Mouse (Mus musculus): ENCODE measurements around the gene Ddi2. TPM values are rescaled to one million over a fixed set of nuclear protein-coding genes. Genes with fewer than 3 reads are reported as not detected.

Gene Ddi2
- total and polyA plus RNA-seq, 3 experiments: 8.7 to 29.4 (median 28.6) TPM

DNA sequence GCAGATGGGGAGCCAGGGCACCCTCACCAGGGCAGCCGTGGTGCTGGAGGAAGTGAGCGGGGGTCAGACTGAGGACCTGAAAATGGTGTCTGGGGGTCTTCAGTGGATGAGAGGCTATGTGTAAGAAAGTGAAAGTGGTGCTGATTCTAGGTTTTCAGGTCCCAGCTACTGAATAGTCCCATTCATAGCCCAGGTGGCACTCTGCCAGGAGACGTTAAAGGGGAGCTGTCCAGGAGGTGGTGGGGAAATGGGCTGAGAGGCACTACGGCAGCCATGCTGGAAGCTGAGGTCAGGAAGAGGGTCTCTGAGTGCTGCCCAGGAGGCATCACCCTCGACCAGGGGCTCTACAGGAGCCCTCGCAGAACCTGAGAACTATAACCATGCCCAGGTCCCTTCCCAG lies 74.0 kb downstream of the Ddi2 start:
- intact Hi-C loops (cut with DNase I): no loop called here
- no peak for TF ChIP-seq POLR2A (IDR thresholded peaks at IDR 0.05; ENCODE audit: insufficient read depth, low read depth, low read length)
- no peak for TF ChIP-seq CTCF (IDR thresholded peaks at IDR 0.05)
- no peak for TF ChIP-seq EP300 (IDR thresholded peaks at IDR 0.05; ENCODE audit: insufficient read depth, low read depth, low read length)
- H3K27me3 ChIP-seq (ENCODE audit: control insufficient read depth, insufficient read depth, low read length): no peaks in the 10 kb centered on the region
- H3K36me3 ChIP-seq (ENCODE audit: control insufficient read depth, insufficient read depth, low read length): peaks cover 2% of the 10 kb centered on the region
- no peak for DNase-seq
- WGBS: 62% methylated on average over 6 of the region's 6 CpGs
- H3K4me3 ChIP-seq: no peak overlapping the region
- peak overlapping the region; percentile 80 for H3K27ac ChIP-seq
- peaks cover 2% of the 10 kb centered on the region; the same call in 1 of the 2 replicates for H3K79me2 ChIP-seq (replicated peaks; ENCODE audit: control insufficient read depth, insufficient read depth, low read length)
- peaks cover 17% of the 10 kb centered on the region for H3K4me1 ChIP-seq (ENCODE audit: control insufficient read depth, insufficient read depth, low read length)
- H3K9ac ChIP-seq (ENCODE audit: low read depth, low read length): peak overlapping the region; percentile 27

DNA sequence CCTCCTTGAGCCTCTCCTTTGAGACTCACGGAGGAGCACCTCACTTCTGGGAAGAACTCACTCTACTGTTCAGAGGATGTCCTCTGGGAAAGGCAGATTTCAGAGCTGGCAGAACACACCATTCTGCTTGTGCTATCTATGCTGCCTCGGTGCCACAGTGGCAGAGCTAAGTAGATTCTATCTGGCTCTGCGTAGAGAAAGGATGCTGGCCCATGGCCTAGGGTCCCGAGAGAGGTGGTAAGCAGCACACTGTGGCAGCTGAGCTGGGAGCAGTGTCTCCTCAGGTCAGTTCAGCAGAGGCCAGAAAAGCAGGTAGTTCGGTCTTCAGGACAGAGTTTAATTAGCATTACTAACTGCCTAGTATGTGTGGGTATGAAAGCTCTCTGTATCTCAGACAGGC lies 75.0 kb downstream of the Ddi2 start:
- DNase-seq: peak in 1 of 2 experiments; percentile 81
- peaks cover 2% of the 10 kb centered on the region; the same call in 1 of the 2 replicates for H3K79me2 ChIP-seq (replicated peaks; ENCODE audit: control insufficient read depth, insufficient read depth, low read length)
- peak overlapping the region; percentile 80 for H3K27ac ChIP-seq
- no peak overlapping the region for H3K4me3 ChIP-seq
- no peaks in the 10 kb centered on the region for H3K27me3 ChIP-seq (ENCODE audit: control insufficient read depth, insufficient read depth, low read length)
- no peak overlapping the region for H3K9ac ChIP-seq (ENCODE audit: low read depth, low read length)
- TF ChIP-seq CTCF (IDR thresholded peaks at IDR 0.05) (no peak), POLR2A (IDR thresholded peaks at IDR 0.05; ENCODE audit: insufficient read depth, low read depth, low read length) (peak; percentile 67), EP300 (IDR thresholded peaks at IDR 0.05; ENCODE audit: insufficient read depth, low read depth, low read length) (peak; percentile 98)
- H3K36me3 ChIP-seq (ENCODE audit: control insufficient read depth, insufficient read depth, low read length): peaks cover 7% of the 10 kb centered on the region
- intact Hi-C loops (cut with DNase I): no loop called here
- WGBS: 51% methylated on average over 5 of the region's 5 CpGs
- H3K4me1 ChIP-seq (ENCODE audit: control insufficient read depth, insufficient read depth, low read length): peaks cover 17% of the 10 kb centered on the region

DNA sequence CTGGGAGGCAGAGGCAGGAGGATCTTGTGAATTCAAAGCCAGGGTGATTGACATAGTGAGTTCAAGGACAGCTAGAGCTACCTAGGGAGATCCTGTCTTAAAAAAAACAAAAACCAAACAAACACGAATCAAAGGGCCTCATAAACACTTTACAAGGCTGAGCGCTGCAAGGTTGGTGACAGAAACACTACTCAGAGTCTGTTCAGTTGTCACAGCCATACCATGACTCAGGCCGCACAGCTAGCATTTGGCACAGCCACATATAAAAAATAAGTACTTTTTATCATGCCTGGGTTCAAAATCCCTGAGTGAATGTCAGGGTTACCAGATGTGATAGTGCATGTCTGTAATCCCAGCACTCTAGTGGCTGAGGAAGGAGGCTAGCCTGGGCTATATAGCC lies 76.0 kb downstream of the Ddi2 start:
- 91% methylated on average over 3 of the region's 3 CpGs for WGBS
- H3K9ac ChIP-seq (ENCODE audit: low read depth, low read length): no peak overlapping the region

DNA sequence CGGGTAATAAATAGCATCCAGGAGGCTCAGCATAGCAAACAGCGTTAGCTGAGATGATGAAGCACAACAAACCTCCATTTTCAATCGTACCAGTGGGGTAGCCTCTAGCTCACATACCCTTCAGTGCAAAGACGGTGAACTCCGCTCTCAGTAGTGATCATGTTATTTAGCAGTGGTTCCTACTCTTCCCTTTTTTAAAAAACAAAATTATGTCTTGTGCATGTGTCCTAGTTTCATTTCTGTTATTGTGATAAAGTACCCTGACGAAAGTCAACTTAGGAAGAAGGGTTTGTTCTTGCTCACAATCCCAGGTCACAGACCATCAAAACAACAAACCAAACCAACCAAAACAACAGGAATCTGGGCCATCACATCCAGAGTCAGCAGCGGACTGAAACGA lies 77.2 kb downstream of the Ddi2 start:
- H3K36me3 ChIP-seq (ENCODE audit: control insufficient read depth, insufficient read depth, low read length): peaks cover 9% of the 10 kb centered on the region
- H3K4me1 ChIP-seq (ENCODE audit: control insufficient read depth, insufficient read depth, low read length): peaks cover 23% of the 10 kb centered on the region
- no peak overlapping the region for H3K9ac ChIP-seq (ENCODE audit: low read depth, low read length)
- intact Hi-C loops (cut with DNase I): no loop called here
- no peak for DNase-seq
- no peaks in the 10 kb centered on the region for H3K27me3 ChIP-seq (ENCODE audit: control insufficient read depth, insufficient read depth, low read length)
- peak overlapping the region; percentile 64 for H3K27ac ChIP-seq
- peaks cover 2% of the 10 kb centered on the region; the same call in 1 of the 2 replicates for H3K79me2 ChIP-seq (replicated peaks; ENCODE audit: control insufficient read depth, insufficient read depth, low read length)
- no peak overlapping the region for H3K4me3 ChIP-seq
- TF ChIP-seq CTCF (IDR thresholded peaks at IDR 0.05) (no peak), EP300 (IDR thresholded peaks at IDR 0.05; ENCODE audit: insufficient read depth, low read depth, low read length) (no peak), POLR2A (IDR thresholded peaks at IDR 0.05; ENCODE audit: insufficient read depth, low read depth, low read length) (no peak)
- WGBS: 80% methylated on average over 8 of the region's 8 CpGs

More for the DNA sequence above, 76.0 kb downstream of the Ddi2 start:
- DNase-seq: no peak
- H3K27ac ChIP-seq: peak overlapping the region; percentile 64
- H3K4me1 ChIP-seq (ENCODE audit: control insufficient read depth, insufficient read depth, low read length): peaks cover 21% of the 10 kb centered on the region
- no peak for TF ChIP-seq POLR2A (IDR thresholded peaks at IDR 0.05; ENCODE audit: insufficient read depth, low read depth, low read length)
- intact Hi-C loops (cut with DNase I): no loop called here
- H3K79me2 ChIP-seq (replicated peaks; ENCODE audit: control insufficient read depth, insufficient read depth, low read length): peaks cover 2% of the 10 kb centered on the region; the same call in 1 of the 2 replicates
- H3K36me3 ChIP-seq (ENCODE audit: control insufficient read depth, insufficient read depth, low read length): peaks cover 9% of the 10 kb centered on the region
- H3K27me3 ChIP-seq (ENCODE audit: control insufficient read depth, insufficient read depth, low read length): no peaks in the 10 kb centered on the region
- no peak overlapping the region for H3K4me3 ChIP-seq

DNA sequence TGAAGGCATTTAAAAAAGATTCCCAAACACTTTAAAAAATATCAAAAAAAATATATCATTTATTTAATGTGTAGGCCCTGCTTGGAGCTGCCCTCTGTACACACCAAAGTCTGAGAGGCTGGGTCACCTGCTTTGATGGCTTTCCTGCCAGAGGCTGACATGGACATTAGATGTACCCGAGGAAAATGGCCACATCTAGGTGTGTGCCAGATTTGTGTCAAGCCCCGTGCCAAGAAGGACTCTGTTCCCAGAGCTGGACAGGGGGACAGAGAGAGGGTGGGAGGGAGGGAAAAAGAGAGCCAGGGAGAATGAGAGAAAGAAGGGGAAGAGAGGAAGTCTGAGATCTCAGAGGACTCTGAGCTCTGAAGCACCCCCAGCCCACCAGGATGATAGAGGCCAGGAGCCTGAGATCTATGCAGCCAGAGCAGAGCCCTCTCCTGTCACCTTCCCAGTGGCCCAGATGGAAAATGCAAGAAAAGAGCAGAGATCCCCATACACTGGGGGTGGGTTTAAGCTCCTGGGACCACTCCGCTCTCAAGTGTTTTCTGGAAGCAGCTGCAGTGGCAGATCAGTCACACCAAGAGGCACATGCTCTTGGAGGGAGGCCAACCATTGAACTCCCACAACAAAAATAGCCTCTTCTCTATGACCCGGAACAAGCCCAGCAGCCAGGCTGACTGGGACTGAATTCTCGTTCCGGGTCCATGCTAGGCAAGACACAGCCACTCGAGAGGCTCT lies 79.9 kb downstream of the Ddi2 start:
- H3K9ac ChIP-seq (ENCODE audit: low read depth, low read length): no peak overlapping the region
- DNase-seq: peak; percentile 73 to 85
- H3K36me3 ChIP-seq (ENCODE audit: control insufficient read depth, insufficient read depth, low read length): peaks cover 9% of the 10 kb centered on the region
- intact Hi-C loops (cut with DNase I): no loop called here
- H3K4me1 ChIP-seq (ENCODE audit: control insufficient read depth, insufficient read depth, low read length): peaks cover 16% of the 10 kb centered on the region
- 5% methylated on average over 7 of the region's 7 CpGs for WGBS
- no peaks in the 10 kb centered on the region for H3K27me3 ChIP-seq (ENCODE audit: control insufficient read depth, insufficient read depth, low read length)
- TF ChIP-seq EP300 (IDR thresholded peaks at IDR 0.05; ENCODE audit: insufficient read depth, low read depth, low read length): peak; percentile 95
- TF ChIP-seq CTCF (IDR thresholded peaks at IDR 0.05): no peak
- TF ChIP-seq POLR2A (IDR thresholded peaks at IDR 0.05; ENCODE audit: insufficient read depth, low read depth, low read length): peak; percentile 43
- H3K79me2 ChIP-seq (replicated peaks; ENCODE audit: control insufficient read depth, insufficient read depth, low read length): no peaks in the 10 kb centered on the region; the same call in 1 of the 2 replicates
- H3K4me3 ChIP-seq: no peak overlapping the region
- H3K27ac ChIP-seq: peak overlapping the region; percentile 94
